Mouse (Mus musculus): ENCODE data around the gene Zfp583. TPM values are rescaled to one million over a fixed set of nuclear protein-coding genes. Genes with fewer than 3 reads are reported as not detected.
"Not testable (repeated sequence)": the region's sequence is repeated elsewhere in the genome, so short reads cannot be mapped to it uniquely, and the experiment has no call there.

Gene Zfp583
- polyA plus RNA-seq (2014; fragmentation: Nextera tagmentation; extraction: Ambion mirVana), result 5.3 and 6.6 TPM in 2 replicates

DNA sequence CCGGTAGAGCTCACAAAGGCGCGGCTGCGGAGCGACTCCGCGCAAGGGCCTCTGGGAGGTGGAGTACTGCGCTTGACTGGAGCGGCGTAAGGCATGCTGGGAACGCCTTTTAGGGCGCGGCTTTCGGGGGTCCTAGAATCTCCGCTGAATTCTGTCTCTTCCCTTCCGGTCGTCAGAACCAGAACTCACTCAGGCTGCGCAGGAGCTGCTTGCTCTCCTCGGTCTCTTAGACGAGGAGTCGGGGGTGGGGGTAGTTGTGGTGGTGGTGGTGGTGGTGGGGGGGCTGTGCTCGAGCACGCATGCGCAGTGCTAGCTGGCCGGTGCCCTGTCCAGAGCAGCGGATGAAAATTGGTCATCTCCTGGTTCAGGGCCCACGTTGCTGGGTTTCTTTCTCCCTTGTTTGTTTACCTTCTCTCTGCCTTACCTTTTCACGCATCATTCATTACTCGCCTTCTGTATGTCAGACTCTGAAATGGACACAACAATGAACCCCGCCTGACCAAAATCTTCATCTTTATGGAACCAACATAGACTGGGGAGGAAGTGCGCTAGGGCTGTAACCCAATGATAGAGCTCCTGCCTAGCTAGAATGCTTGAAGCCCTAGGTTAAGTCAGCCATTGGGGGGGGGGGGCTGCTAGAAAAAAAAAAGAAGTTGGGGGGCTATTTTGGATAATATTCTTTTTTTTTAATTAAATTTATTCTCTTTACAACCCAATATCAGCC, at the start of gene Zfp583:
Gene Zfp583, minus strand, starts transcription at position 53 of the 724 bp plus-strand sequence.
- DNase-seq (peak; percentile 94), ATAC-seq (ENCODE audit: insufficient read depth) (peak; percentile 95)
- Histone ChIP-seq H3K9me3 (ENCODE audit: low read depth, low read length) (no peaks in the 10 kb centered on the region), H3K4me2 (peak within 1 kb of the TSS; percentile 74), H3K4me1 (ENCODE audit: insufficient read depth) (0 out of 2 replicates have a peak, but pooled peaks cover 4% of the 10 kb centered on the region), H3K9ac (peak within 1 kb of the TSS; percentile 71), H3K27ac (ENCODE audit: low read depth) (peak within 1 kb of the TSS; percentile 83), H3K27me3 (ENCODE audit: insufficient read depth, low read length) (no peaks in the 10 kb centered on the region), H3K4me3 (ENCODE audit: low read depth, low read length) (peak within 1 kb of the TSS; percentile 45), H3K36me3 (ENCODE audit: insufficient read depth) (peaks cover 3% of the 10 kb centered on the region; the same call in 1 of the 2 replicates)
- 5% methylated on average over 31 of the region's 31 CpGs for WGBS
- TF ChIP-seq CTCF (IDR thresholded peaks at IDR 0.05; ENCODE audit: low read depth), result no peak

- Histone ChIP-seq H3K9ac (no peak overlapping the region), H3K9me3 (ENCODE audit: low read depth, low read length) (no peaks in the 10 kb centered on the region), H3K4me1 (ENCODE audit: insufficient read depth) (0 out of 2 replicates have a peak, but pooled peaks cover 2% of the 10 kb centered on the region), H3K36me3 (ENCODE audit: insufficient read depth) (no peaks in the 10 kb centered on the region), H3K27me3 (ENCODE audit: insufficient read depth, low read length) (no peaks in the 10 kb centered on the region), H3K4me2 (no peak overlapping the region), H3K4me3 (ENCODE audit: low read depth, low read length) (no peak overlapping the region), H3K27ac (ENCODE audit: low read depth) (no peak overlapping the region)
- 84% methylated on average over 8 of the region's 8 CpGs for WGBS
- no peak for TF ChIP-seq CTCF (IDR thresholded peaks at IDR 0.05; ENCODE audit: low read depth)
- ATAC-seq (ENCODE audit: insufficient read depth) (no peak), DNase-seq (no peak)
Measured at GRCm38 (mm10) chr7:6378441-6378840, 47.4 kb upstream of the Zfp583 start.

DNA sequence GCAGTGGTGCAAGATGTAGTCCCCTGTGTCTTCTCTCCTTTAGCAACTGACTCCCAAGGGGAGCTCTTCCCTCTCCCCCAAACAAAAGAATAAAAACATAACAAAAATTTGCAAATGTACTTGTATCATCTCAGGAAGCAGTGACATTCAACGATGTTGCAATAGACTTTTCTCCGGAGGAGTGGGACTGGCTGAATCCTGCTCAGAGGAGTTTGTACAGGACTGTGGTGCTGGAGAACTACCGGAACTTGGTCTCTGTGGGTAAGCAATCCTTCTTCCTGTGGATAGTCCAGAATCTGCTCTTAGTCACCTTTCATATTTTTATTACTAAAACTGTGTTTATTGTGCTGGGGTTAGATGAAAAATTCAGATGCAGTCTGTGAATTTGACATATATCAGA, 41.9 kb upstream of the Zfp583 start:
- 83% methylated on average over 3 of the region's 3 CpGs for WGBS
- TF ChIP-seq CTCF (IDR thresholded peaks at IDR 0.05; ENCODE audit: low read depth), result no peak
- Histone ChIP-seq H3K9ac (no peak overlapping the region), H3K27me3 (ENCODE audit: insufficient read depth, low read length) (no peaks in the 10 kb centered on the region), H3K4me1 (ENCODE audit: insufficient read depth) (no peaks in the 10 kb centered on the region), H3K4me3 (ENCODE audit: low read depth, low read length) (no peak overlapping the region), H3K36me3 (ENCODE audit: insufficient read depth) (no peaks in the 10 kb centered on the region), H3K9me3 (ENCODE audit: low read depth, low read length) (no peaks in the 10 kb centered on the region), H3K27ac (ENCODE audit: low read depth) (no peak overlapping the region), H3K4me2 (no peak overlapping the region)
- ATAC-seq (ENCODE audit: insufficient read depth) (no peak), DNase-seq (no peak)

- no peak overlapping the region for H3K4me3 ChIP-seq (ENCODE audit: low read depth, low read length)
- TF ChIP-seq CTCF (IDR thresholded peaks at IDR 0.05; ENCODE audit: low read depth), result no peak
- H3K4me2 ChIP-seq, result no peak overlapping the region
- no peaks in the 10 kb centered on the region for H3K36me3 ChIP-seq (ENCODE audit: insufficient read depth)
- no peaks in the 10 kb centered on the region for H3K27me3 ChIP-seq (ENCODE audit: insufficient read depth, low read length)
- 81% methylated on average over 3 of the region's 3 CpGs for WGBS
- no peaks in the 10 kb centered on the region for H3K9me3 ChIP-seq (ENCODE audit: low read depth, low read length)
- ATAC-seq (ENCODE audit: insufficient read depth) (no peak), DNase-seq (no peak)
- no peak overlapping the region for H3K9ac ChIP-seq
- no peaks in the 10 kb centered on the region for H3K4me1 ChIP-seq (ENCODE audit: insufficient read depth)
- no peak overlapping the region for H3K27ac ChIP-seq (ENCODE audit: low read depth)
Measured at GRCm38 (mm10) chr7:6369460-6369859, 38.4 kb upstream of the Zfp583 start.

DNA sequence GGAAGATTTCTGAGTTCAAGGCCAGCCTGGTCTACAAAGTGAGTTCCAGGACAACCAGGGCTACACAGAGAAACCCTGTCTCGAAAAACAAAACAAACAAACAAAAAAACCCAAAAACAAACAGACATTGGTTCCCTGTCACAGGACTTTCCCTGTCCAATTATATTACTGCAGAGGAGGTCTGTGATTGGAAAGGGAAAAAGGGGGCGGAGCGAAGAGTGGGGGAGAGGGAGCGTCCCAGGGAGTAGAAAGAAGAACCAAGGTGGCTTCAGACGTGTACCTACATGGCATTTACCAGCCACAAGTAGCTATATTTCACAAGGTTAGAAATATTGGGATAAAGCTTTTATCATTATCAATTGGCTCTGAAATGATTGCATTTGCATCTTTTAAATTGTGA, 37.1 kb upstream of the Zfp583 start:
- H3K27me3 ChIP-seq (ENCODE audit: insufficient read depth, low read length); H3K27ac ChIP-seq (ENCODE audit: low read depth); ATAC-seq (ENCODE audit: insufficient read depth); DNase-seq; H3K4me3 ChIP-seq (ENCODE audit: low read depth, low read length); H3K9ac ChIP-seq; H3K9me3 ChIP-seq (ENCODE audit: low read depth, low read length); H3K4me2 ChIP-seq; H3K36me3 ChIP-seq (ENCODE audit: insufficient read depth); H3K4me1 ChIP-seq (ENCODE audit: insufficient read depth): not testable (repeated sequence)
- WGBS, result 71% methylated on average over 5 of the region's 5 CpGs

DNA sequence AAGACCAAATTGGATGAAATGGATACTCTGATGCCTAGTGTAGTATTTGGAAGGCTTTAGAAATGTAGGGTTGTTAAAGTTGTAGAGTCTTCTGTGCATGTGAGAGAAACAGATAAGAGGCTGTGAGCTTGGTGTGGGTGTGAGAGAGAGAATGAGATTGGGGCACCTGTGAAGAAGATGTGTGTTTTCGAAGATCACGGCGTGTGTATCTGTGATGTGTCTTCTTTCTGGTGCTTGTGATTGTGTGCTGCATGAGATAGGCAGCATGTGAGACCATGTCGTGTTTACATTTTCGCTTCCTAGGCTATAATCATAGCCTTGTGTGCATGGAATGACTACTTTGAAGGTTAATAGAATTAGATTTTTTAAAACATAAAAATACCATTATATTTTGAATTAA, 36.1 kb upstream of the Zfp583 start:
- Histone ChIP-seq H3K36me3 (ENCODE audit: insufficient read depth) (no peaks in the 10 kb centered on the region), H3K4me1 (ENCODE audit: insufficient read depth) (0 out of 2 replicates have a peak, but pooled peaks cover 5% of the 10 kb centered on the region), H3K4me2 (no peak overlapping the region), H3K27me3 (ENCODE audit: insufficient read depth, low read length) (no peaks in the 10 kb centered on the region), H3K9ac (no peak overlapping the region), H3K4me3 (ENCODE audit: low read depth, low read length) (no peak overlapping the region), H3K9me3 (ENCODE audit: low read depth, low read length) (no peaks in the 10 kb centered on the region), H3K27ac (ENCODE audit: low read depth) (no peak overlapping the region)
- TF ChIP-seq CTCF (IDR thresholded peaks at IDR 0.05; ENCODE audit: low read depth), result no peak
- ATAC-seq (ENCODE audit: insufficient read depth), result no peak
- 87% methylated on average over 5 of the region's 5 CpGs for WGBS
- no peak for DNase-seq

DNA sequence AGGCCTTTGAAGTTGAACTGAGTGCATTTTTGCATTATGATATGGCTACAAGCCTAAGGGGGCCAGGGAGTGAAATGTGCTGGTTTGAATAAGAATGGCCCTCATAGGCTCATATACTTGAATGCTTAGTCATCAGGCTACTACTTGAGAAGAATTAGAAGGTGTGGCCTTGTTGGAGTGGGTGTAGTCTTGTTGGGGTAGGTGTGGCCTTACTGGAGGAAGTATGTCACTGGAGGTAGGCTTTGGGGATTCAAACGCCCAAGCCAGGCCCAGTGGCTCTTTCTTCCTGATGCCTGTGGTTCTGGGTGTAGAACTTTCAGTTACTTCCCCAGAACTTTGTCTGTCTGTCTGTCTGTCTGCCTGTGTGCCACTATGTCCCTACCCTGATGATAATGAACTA, 33.7 kb upstream of the Zfp583 start:
- 0 out of 2 replicates have a peak, but pooled peaks cover 5% of the 10 kb centered on the region for H3K4me1 ChIP-seq (ENCODE audit: insufficient read depth)
- DNase-seq, result no peak
- no peaks in the 10 kb centered on the region for H3K9me3 ChIP-seq (ENCODE audit: low read depth, low read length)
- H3K4me3 ChIP-seq (ENCODE audit: low read depth, low read length), result no peak overlapping the region
- H3K9ac ChIP-seq, result no peak overlapping the region
- no peaks in the 10 kb centered on the region for H3K27me3 ChIP-seq (ENCODE audit: insufficient read depth, low read length)
- WGBS, result 68% methylated on average over 1 of the region's 1 CpGs
- TF ChIP-seq CTCF (IDR thresholded peaks at IDR 0.05; ENCODE audit: low read depth), result no peak
- no peak overlapping the region for H3K27ac ChIP-seq (ENCODE audit: low read depth)
- no peaks in the 10 kb centered on the region for H3K36me3 ChIP-seq (ENCODE audit: insufficient read depth)
- no peak overlapping the region for H3K4me2 ChIP-seq
- no peak for ATAC-seq (ENCODE audit: insufficient read depth)

Data from lung, embryonic 14.5 days (tissue).